Mouse (Mus musculus) limb, embryonic 12.5 days (tissue): ENCODE data around the gene Pam. TPM values are rescaled to one million over a fixed set of nuclear protein-coding genes. Genes with fewer than 3 reads are reported as not detected.

Experiments
- ATAC-seq: fragments of 200-750 bp; cut with Nextera tagmentation; 2 replicates; pipeline ENCODE4 v1.8.0; 2017; ENCODE audit warnings: low read depth, moderate TSS enrichment; ENCODE audit not compliant: insufficient number of reproducible peaks, insufficient read depth, low FRiP score, low TSS enrichment
- H3K27ac ChIP-seq: fragments of 300-500 bp; sonication (generic); 2 replicates; pipeline ENCODE4 v1.5.1; 2016; ENCODE audit warnings: mild to moderate bottlenecking, moderate library complexity
- H3K27me3 ChIP-seq: fragments of 300-500 bp; sonication (generic); 2 replicates; pipeline ENCODE4 v1.6.1; 2016; ENCODE audit warnings: mild to moderate bottlenecking, moderate library complexity
- H3K36me3 ChIP-seq: fragments of 300-500 bp; sonication (generic); 2 replicates; pipeline ENCODE4 v1.6.1; 2016; ENCODE audit warnings: mild to moderate bottlenecking, moderate library complexity
- H3K4me1 ChIP-seq: fragments of 300-500 bp; sonication (generic); replicated peaks from 2 replicates; pipeline ENCODE4 v1.6.1; 2016
- H3K4me2 ChIP-seq: fragments of 300-500 bp; sonication (generic); 2 replicates; pipeline ENCODE4 v1.6.1; 2016; ENCODE audit warnings: mild to moderate bottlenecking, moderate library complexity
- H3K4me3 ChIP-seq: fragments of 300-500 bp; sonication (generic); replicated peaks from 2 replicates; pipeline ENCODE4 v1.5.1; 2016; ENCODE audit warnings: mild to moderate bottlenecking
- H3K9ac ChIP-seq: fragments of 300-500 bp; sonication (generic); replicated peaks from 2 replicates; pipeline ENCODE4 v1.6.1; 2016; ENCODE audit warnings: mild to moderate bottlenecking, moderate library complexity
- H3K9me3 ChIP-seq: fragments of 300-500 bp; sonication (generic); 2 replicates; pipeline ENCODE4 v1.6.1; 2016; ENCODE audit warnings: mild to moderate bottlenecking, moderate library complexity
- WGBS: fragments of 180-500 bp; shearing (Covaris S2); methylation state at CpG from one replicate; pipeline ENCODE4 v1.1.7; 2016; 5-methylcytosine and 5-hydroxymethylcytosine counted together
- polyA plus RNA-seq: library from polyadenylated mRNA; unstranded; fragments of >200 nt; fragmentation: Nextera tagmentation; extraction: Ambion mirVana; gene quantifications from 2 replicates; pipeline ENCODE4 v1.2.1, GENCODE M21; 2016

Gene Pam
- polyA plus RNA-seq, 1 experiment from 2014 or later = 33.0 TPM

DNA sequence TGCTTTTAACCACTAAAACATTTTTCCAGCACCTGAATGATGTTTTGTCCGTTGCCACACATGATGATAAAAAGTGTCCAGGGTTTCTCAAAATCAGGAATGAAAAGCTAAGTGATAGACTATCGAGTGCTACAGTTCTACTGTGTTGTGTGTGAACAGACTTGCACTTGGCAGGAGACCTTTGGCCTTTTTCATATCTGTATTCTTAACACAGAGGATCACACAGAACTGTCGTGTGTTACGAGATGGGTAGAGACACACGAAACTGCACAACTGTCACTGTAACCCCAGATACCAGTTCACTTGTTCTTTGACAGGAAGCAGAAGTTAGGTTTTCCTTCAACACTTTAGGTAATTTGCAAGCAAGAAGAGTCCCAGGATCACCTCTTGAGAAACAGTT is 232.7 kb downstream of the Pam start:
- no peak overlapping the region for H3K4me2 ChIP-seq

DNA sequence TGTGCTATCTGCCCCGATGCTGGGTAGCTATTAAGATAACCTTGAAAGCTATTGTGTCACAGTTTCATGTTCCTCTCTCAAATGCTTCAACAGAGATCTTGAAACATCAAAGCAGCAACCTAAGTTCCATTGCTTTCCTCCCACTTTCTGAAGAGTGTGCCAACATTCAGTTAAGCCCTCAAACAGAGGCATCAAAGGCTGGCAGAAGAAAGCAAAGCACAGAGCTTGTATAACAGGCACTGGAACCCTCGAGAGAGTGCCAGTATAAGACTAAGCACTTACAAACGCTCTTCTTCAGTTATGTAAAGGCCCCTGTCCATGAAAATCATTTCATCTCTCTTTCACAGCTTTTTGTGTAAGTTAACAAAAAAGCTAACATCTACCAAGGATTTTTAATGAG is 241.2 kb downstream of the Pam start:
- Histone ChIP-seq H3K9me3 (no peaks in the 10 kb centered on the region), H3K27me3 (no peaks in the 10 kb centered on the region), H3K9ac (no peak overlapping the region), H3K4me1 (no peaks in the 10 kb centered on the region), H3K4me3 (no peak overlapping the region), H3K36me3 (no peaks in the 10 kb centered on the region), H3K4me2 (no peak overlapping the region), H3K27ac (no peak overlapping the region)
- 82% methylated on average over 3 of the region's 3 CpGs for WGBS
- no peak for ATAC-seq

More for the DNA sequence above, 232.7 kb downstream of the Pam start:
- H3K27me3 ChIP-seq = no peaks in the 10 kb centered on the region
- WGBS = 88% methylated on average over 5 of the region's 5 CpGs
- no peak for ATAC-seq
- no peaks in the 10 kb centered on the region for H3K9me3 ChIP-seq
- H3K36me3 ChIP-seq = no peaks in the 10 kb centered on the region
- H3K27ac ChIP-seq = no peak overlapping the region
- H3K4me1 ChIP-seq = no peaks in the 10 kb centered on the region
- H3K4me3 ChIP-seq = no peak overlapping the region
- no peak overlapping the region for H3K9ac ChIP-seq

DNA sequence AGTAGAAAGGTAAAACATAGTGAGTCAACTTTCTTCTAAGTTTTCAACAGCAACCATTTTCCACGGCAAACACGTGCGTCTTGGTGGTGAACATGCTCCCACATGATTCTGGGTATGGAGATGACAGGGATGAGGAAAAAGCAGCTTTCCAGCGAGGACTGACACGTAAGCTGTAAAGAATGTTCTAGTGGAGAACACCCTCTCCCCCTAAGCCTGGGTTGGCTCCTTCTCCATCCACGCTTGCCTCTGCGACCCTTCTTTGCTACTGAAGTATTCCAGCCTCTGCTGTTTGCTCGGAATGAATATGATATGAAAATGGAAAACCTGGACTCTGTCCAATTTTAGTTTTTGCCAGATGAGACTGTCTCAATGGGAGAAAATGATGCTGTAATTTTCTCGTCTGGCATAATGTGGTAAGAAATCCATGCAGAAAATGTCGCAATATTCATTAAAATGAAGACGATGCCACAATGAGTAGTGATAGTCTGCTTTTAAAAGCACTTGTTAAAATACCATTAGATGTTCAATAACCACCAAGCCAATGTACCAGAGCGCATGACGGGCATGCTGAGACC is 243.8 kb downstream of the Pam start:
- WGBS = 96% methylated on average over 13 of the region's 13 CpGs
- no peak overlapping the region for H3K4me3 ChIP-seq
- no peak overlapping the region for H3K4me2 ChIP-seq
- no peak overlapping the region for H3K9ac ChIP-seq
- H3K27me3 ChIP-seq = no peaks in the 10 kb centered on the region
- H3K4me1 ChIP-seq = no peaks in the 10 kb centered on the region
- no peaks in the 10 kb centered on the region for H3K9me3 ChIP-seq
- no peaks in the 10 kb centered on the region for H3K36me3 ChIP-seq
- no peak for ATAC-seq
- no peak overlapping the region for H3K27ac ChIP-seq

DNA sequence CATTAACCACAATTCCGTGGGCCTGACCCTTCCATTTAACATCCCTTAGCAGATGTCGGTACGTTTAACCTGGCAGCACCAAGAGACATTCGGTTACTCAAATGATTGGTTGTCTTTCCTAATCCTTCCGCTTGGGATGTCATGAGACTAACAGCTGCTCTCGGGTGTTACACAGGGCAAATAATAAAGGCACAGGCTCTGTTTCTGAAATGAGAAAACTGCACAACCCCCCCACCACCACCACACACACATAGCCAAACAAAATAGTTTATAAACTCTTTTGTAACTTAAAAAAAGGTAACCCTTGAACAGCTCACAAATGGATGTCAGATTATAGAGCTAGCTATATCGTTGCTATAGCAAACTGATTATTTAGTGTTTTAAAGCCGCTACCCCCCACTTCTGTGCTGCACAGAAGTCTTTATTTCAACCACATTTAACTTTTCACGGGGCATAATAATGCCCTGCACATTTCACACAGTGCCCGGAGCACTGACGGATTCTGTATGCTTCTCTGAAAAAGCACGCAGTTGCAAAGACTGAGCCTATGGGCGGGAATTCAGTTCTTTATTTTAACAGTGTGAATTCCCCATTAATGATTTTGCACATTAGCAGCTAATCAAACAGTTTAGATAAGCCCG is 246.7 kb downstream of the Pam start:
- ATAC-seq = no peak
- Histone ChIP-seq H3K4me1 (no peaks in the 10 kb centered on the region), H3K36me3 (no peaks in the 10 kb centered on the region), H3K9ac (no peak overlapping the region), H3K4me3 (no peak overlapping the region), H3K4me2 (no peak overlapping the region), H3K27ac (no peak overlapping the region), H3K9me3 (no peaks in the 10 kb centered on the region), H3K27me3 (no peaks in the 10 kb centered on the region)
- 69% methylated on average over 14 of the region's 14 CpGs for WGBS

DNA sequence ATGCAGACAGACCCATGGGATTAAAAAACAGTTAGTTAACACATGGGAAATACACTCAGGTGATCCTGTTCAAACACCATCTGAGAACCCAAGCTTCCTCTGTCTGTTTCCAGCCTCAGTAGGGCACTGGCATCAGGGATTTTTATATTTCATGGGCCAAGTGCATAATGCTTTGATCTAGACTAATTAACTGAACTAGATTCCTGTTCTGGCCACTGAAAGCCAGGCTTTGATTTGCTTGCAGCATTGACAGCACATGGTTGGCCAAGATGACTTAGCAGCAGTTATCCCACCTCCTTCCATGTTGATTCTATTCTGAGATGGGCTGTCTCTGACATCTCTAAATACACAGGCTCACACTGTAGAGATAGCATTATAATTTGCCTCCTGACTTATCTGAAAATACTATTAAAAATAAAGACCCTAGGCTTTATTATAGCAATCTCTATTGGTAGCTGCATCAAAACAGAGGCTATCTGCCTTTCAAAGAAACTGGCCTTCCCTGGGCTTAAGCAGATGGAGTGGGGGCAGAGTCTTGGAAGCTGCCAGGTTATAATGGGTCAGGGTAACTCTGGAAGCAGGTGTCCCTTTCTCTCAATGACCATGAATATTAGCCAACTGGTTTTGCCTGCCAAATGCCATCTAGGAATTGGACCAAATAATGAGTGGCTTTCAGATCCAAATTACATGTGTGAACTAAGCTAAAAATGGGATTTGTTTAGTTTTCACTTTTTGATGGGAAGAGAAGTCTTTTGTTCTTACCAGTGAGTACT is 252.0 kb downstream of the Pam start:
- H3K4me2 ChIP-seq = no peak overlapping the region
- H3K27me3 ChIP-seq = no peaks in the 10 kb centered on the region
- no peak overlapping the region for H3K27ac ChIP-seq
- H3K9me3 ChIP-seq = no peaks in the 10 kb centered on the region
- no peak overlapping the region for H3K9ac ChIP-seq
- no peak overlapping the region for H3K4me3 ChIP-seq
- no peak for ATAC-seq
- no peaks in the 10 kb centered on the region for H3K36me3 ChIP-seq
- no peaks in the 10 kb centered on the region for H3K4me1 ChIP-seq

DNA sequence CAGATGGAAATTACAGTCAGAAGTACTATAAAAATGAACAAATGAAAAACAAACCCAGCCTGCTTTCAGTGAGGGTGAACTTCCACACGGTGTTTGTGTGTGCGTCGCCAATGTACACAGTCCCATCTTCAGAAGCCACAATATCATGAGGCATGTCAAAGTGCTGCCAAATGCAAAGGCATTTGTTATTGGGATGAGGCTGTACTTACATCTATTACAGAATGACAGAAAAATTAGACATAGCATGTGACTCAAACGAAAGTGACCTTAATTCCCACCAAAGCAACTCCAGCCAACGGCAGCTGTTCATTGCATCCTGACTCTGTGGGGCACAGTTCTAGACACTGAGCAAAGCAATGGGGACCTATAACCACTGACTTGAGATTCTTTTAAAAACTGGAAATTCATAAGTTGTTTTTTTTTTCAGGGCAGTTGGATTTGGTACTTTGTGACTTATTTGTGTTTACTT is 261.1 kb downstream of the Pam start:
- 93% methylated on average over 5 of the region's 5 CpGs for WGBS
- ATAC-seq = no peak
- H3K27ac ChIP-seq = no peak overlapping the region

DNA sequence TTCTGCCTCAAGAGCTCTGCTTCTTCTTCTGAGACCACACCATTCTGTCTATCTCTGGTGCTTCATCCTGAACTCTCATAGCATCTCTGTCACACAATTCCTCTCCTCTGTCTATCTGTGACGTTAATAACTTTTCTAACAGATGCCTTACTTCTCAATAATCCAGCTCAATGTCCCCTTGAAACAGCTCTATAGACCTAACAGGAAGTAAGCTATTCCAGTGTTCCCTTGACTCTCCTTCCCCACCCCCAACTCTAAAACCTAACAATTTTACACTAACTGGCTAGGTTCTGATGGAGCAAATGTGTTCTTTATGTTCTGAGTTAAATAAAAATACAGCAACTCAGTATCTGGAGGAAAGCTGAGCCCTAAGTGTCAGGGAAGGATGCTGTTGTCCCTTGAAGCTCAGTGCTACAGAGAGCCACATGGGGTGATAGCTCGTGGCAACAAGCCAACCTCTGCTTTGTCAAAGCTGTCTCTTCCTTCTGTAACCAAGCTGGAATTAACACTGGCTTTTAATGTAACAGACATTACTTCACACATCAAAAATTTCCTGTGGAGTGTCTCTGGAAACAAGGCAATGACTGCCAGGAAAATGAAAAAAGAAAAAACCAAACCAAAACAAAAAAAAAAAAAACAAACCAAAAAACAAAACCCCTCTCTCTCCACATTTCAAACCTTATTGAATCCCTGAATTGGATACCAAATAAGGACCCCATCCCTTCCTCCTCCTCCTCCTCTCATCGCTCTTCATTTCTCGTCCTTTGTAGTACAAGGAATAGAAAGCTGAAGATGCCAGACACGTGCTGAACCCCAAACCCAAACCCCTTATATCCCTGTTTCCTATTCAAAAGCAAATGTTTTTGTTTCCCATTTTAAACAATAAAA is 261.7 kb downstream of the Pam start:
- Histone ChIP-seq H3K9me3 (no peaks in the 10 kb centered on the region), H3K4me2 (no peak overlapping the region), H3K27me3 (no peaks in the 10 kb centered on the region), H3K4me3 (no peak overlapping the region), H3K9ac (no peak overlapping the region), H3K36me3 (no peaks in the 10 kb centered on the region), H3K4me1 (no peaks in the 10 kb centered on the region), H3K27ac (no peak overlapping the region)
- 72% methylated on average over 5 of the region's 5 CpGs for WGBS
- ATAC-seq = no peak

More for the DNA sequence above, 261.1 kb downstream of the Pam start:
- Histone ChIP-seq H3K4me3 (no peak overlapping the region), H3K36me3 (no peaks in the 10 kb centered on the region), H3K9ac (no peak overlapping the region), H3K4me1 (no peaks in the 10 kb centered on the region), H3K4me2 (no peak overlapping the region), H3K27me3 (no peaks in the 10 kb centered on the region), H3K9me3 (no peaks in the 10 kb centered on the region)

DNA sequence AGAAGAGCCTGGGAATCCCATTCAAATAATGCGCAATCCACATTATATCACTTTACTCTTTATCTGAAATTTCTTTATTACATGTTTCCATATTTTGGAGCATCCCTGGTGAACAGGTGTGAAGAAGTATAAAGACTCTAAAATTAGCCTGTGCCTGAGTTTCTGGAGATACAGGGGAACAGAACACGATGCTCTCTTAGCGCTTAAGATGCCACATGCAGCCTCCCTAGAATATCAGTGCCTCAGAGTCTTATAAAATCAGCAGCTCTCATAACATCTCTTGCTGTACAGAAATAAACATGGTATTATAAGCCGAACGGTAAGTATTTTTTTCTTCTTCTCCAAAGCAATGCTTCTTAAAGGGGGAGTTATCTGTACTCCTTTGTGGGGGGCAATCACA is 267.4 kb downstream of the Pam start:
- 95% methylated on average over 5 of the region's 5 CpGs for WGBS

DNA sequence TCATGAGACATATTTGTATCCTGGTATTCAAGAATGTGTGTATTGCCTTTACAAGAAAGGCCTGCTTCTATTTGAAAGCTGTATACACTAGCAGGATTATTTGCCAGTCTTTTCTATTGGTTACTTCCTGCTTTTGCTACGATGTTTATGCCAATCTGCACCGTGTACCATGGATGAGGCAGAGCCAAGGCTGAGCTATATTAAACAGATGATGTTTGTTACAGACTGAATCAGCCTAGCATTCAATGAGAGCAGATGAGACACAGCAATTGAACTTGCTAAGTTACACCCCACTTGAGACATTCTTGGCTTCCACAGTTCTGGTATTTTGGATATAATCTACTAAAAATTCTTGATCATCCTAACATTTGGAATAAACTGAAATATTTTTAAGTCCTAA is 267.9 kb downstream of the Pam start:
- no peak overlapping the region for H3K27ac ChIP-seq
- 88% methylated on average over 2 of the region's 2 CpGs for WGBS
- H3K4me1 ChIP-seq = no peaks in the 10 kb centered on the region
- H3K36me3 ChIP-seq = no peaks in the 10 kb centered on the region
- H3K9ac ChIP-seq = no peak overlapping the region
- H3K4me3 ChIP-seq = no peak overlapping the region
- H3K27me3 ChIP-seq = no peaks in the 10 kb centered on the region
- H3K9me3 ChIP-seq = no peaks in the 10 kb centered on the region
- ATAC-seq = no peak
- H3K4me2 ChIP-seq = no peak overlapping the region

More for the DNA sequence above, 267.4 kb downstream of the Pam start:
- H3K9ac ChIP-seq = no peak overlapping the region
- no peak overlapping the region for H3K27ac ChIP-seq
- no peaks in the 10 kb centered on the region for H3K27me3 ChIP-seq
- H3K36me3 ChIP-seq = no peaks in the 10 kb centered on the region
- no peak for ATAC-seq
- H3K4me3 ChIP-seq = no peak overlapping the region
- no peaks in the 10 kb centered on the region for H3K4me1 ChIP-seq
- no peaks in the 10 kb centered on the region for H3K9me3 ChIP-seq
- no peak overlapping the region for H3K4me2 ChIP-seq

DNA sequence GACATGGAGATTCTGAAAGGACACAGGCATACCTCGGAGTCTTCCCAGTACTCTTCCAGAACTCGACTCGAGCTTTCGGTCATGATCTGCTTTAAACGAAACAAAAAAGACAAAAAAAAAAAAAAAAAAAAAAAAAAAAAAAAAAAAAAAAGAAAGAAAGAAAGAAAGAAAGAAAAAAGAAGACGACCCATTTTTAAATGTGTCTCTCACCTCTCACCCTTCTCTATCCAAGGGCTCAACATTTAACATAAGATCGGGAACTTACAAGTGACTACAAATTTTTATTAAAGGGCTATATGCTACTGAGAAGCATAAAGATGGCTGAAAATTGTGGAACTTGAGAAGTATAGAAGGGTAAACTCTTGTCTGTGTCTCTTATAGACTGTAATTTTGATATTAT is 272.5 kb downstream of the Pam start:
- no peaks in the 10 kb centered on the region for H3K27me3 ChIP-seq
- no peak for ATAC-seq

DNA sequence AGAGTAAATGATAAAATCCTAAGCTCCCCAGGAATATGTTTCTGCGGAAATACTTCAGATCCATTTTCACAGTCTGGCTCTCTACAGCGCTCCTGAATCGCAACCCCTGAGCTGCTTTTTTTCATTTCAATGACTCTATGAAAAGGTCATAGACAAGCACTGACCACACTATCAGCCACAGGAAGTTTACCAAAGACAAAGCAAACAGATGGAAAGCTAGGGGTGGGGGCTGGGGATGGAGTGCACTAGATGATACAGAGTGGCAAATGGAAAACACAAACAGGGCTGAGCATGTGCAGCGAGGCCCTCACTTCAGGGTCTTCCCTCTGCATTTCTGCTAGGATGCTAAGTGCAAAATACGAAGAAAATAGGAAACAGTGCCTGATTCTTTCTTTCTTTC is 273.2 kb downstream of the Pam start:
- ATAC-seq = no peak
- Histone ChIP-seq H3K27me3 (no peaks in the 10 kb centered on the region), H3K4me2 (no peak overlapping the region), H3K36me3 (no peaks in the 10 kb centered on the region), H3K9me3 (no peaks in the 10 kb centered on the region), H3K4me3 (no peak overlapping the region), H3K27ac (no peak overlapping the region), H3K4me1 (no peaks in the 10 kb centered on the region), H3K9ac (no peak overlapping the region)
- 91% methylated on average over 5 of the region's 5 CpGs for WGBS

More for the DNA sequence above, 272.5 kb downstream of the Pam start:
- Histone ChIP-seq H3K36me3 (no peaks in the 10 kb centered on the region), H3K4me2 (no peak overlapping the region), H3K4me3 (no peak overlapping the region), H3K9me3 (no peaks in the 10 kb centered on the region), H3K27ac (no peak overlapping the region), H3K9ac (no peak overlapping the region), H3K4me1 (no peaks in the 10 kb centered on the region)
- 90% methylated on average over 7 of the region's 7 CpGs for WGBS
